Mouse (Mus musculus): ENCODE data around the gene Cdc20.

Cdc20 gene

DNA sequence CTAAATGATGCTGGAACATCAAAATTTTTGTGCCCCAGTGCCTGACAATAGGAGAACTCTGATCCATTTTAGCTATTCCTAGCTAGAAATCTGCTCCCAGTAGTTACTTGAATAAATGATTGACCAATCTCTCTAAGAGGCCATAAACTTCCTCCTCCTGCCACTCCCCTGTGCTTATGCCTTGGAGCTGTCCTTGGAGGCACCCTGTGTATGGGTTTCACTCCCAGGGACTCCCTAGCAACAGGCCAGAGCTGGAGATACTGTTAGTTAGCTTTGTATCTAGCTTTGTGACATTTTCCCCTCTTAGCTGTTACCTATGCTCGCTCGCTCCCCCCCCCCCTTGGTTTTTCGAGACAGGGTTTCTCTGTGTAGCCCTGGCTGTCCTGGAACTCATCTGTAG is 15.8 kb downstream of the Cdc20 start:
- DNase-seq (ENCODE audit: extremely low spot score, low spot score), result no peak

DNA sequence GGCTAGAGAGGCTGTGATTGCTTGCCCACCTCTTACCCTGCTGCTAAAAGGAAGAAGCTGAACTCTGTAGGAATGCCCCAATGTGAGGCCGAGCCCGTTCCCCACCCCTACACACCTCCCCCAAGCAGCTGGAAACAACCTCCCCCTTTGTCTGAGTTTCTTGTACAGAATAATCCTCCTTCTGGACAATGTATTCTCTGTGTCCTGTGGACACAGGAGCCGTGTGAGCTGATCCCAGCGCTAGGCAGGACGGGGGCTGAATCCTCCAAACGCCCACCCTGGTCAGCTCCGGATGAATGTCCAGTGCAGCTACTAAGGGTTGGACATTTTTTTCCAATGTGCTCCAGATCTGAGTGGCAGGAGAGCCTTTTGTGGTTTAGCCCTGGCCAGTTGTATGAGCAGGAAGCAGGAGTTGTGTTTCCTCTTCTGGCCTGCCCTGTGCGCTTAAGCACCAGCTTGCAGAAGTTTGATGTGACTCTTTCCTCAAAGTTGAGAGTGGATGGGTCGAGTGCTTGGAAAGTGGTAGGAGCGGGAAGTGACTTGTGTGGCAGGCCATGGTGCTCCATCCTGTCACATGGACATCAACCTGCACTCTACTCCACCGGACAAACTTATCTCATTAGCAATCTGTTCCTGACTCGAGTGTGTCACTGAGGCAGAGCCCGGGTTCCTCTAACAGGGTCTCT is 19.9 kb downstream of the Cdc20 start:
- DNase-seq (ENCODE audit: extremely low spot score, low spot score), result no peak

DNA sequence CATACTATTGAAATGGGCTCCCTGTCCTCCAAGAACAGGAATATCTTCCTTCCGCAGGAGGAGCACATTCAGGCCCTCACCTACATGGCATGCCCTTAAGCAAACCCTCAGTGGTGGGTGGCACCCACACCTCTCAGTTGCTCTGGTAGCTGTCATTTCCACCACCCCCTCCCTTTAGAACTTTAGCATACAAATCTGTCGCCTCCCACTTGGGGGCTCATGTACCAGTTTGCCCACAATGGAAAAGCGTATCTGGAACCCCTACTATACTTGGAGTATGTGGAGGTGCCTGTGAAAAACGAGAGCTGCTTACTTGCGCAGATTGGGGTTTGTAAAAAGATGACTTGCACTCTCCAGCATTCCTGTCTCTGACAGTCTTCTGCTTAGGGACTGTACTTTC is 20.8 kb downstream of the Cdc20 start:
- DNase-seq (ENCODE audit: extremely low spot score, low spot score), result no peak

DNA sequence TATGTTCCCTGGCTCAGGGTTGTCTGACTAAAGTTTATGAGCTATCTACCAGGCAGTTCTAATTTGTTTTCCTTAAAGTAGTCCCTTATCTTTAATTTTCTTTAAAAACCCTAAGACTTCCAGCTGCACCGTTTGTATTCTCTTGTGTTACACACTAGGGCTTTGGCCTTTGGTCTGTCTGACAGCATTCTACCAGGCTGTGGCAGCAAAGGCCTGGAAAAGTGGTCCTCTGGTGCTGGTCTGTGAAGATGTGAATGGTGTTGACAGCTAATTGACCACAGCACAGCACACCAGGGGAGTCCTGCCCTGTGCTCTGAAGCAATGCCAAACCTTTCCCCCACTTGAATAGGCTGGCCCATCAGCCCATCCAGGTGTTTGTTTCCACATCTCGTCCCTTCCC is 21.4 kb downstream of the Cdc20 start:
- DNase-seq (ENCODE audit: extremely low spot score, low spot score), result no peak

DNA sequence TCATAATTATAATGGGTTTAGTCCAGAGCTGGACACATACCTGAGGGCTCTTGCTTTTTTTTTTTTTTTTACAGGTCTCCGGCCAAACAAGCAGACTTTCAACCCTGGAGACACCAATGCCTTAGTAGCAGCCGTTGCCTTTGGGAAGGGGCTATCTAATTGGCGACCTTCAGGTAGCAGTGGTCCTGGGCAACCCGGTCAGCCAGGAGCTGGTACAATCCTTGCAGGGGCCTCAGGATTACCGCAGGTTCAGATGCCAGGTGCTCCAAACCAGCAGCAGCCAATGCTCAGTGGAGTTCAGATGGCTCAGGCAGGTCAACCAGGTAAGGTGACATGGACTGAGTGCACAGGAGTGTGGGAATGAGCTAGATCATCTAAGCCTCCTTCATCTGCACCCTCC is 23.6 kb downstream of the Cdc20 start:
- no peak for DNase-seq (ENCODE audit: extremely low spot score, low spot score)

DNA sequence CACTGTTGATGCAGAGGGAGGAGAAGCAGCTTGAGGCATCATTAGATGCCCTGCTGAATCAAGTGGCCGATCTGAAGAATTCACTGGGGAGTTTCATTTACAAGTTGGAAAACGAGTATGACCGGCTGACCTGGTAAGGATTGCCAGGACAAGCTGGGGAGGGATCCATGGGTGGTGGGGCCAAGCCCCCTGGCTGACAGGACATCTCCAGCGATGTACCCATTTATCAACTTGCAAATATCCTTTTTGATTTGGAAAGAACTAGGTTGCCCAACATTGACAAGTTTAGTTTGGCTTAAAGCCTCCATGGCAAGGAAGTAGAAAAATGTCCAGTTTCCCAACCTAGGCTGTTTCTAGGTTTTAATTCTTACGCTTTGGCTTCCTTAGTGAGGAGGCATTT is 26.3 kb downstream of the Cdc20 start:
- no peak for DNase-seq (ENCODE audit: extremely low spot score, low spot score)

DNA sequence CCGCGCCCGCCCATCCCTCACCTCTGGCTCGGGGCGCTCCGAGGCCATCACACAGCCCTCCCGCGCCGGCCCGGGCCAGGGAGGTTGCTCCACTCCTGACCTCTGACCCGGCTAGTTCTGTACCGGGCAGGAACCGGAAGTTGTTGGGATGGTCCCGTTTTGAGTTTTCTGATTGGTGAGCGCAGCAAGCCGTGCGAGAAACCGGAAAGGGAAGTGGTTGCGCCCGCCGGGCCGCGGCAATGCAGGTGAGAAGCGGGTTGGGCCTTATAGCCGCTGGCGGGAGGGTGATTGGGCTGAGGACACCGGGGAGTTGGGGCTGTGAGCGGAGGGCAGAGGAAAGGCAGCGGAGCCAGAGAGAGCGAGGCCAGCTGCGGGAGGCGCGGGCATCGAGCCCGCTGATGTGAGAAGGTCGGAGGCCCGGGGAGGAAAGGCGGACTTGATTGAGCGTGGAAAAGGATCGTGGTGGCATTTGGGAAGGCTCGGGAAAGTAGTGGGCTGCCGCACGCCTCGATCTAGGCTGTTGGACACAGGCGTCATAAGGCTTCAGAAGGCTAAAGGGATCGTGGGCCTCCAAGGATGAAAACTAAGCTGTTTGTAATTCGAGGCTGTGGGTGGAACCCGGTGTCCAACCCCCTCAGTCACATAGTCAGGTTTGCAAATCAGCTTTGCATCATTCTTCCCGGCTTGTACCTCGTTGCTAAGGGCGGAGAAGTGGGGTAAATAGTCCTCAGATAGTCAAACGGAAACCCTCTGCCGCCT is 27.8 kb downstream of the Cdc20 start, which contains the start of the genes Szt2 and Med8:
Gene Szt2 (minus strand): TSS at position 132 of the 759 bp plus-strand sequence.
Gene Med8 (plus strand): TSS at position 196 of the 759 bp plus-strand sequence.
- DNase-seq (ENCODE audit: extremely low spot score, low spot score), result peak; percentile 93

DNA sequence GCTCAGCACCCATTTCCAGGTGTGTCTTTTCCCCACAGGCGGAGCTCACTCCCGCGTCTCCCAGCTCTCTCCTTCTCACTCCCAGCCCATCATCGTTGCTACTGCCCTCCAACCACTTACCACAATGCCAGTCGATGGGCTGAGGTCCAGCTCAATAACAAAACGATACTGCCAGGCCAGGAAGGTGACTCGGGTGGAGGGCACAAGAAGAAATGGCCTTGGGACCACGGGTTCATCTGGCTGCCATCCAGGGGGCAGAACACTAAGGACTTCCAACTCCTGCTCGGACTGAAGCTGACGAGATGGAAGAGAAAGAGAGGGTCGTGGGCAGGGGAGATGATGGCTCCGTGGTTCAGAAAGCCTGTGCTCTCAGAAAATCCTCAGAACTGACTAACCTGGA is 34.5 kb downstream of the Cdc20 start:
- DNase-seq (ENCODE audit: extremely low spot score, low spot score), result no peak

DNA sequence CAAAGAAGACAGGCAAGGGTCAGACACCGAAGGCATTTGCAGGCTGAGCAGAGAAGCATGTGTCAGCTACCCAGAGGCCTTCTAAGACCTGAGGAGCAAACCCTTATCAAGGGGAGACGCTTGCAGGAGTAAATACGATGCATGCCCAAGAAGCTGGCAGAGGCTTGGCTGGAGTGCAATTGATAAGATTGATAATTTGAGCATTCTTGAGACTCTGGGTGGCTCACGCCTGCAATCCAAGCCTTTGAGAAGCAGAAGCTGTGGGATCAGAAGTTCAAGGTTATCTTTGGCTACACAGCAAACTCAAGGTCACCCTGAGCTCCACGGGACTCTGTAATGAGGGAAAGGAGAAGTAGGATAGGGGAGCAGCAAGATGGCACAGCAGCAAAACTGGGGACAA is 35.2 kb downstream of the Cdc20 start:
- DNase-seq (ENCODE audit: extremely low spot score, low spot score), result no peak

DNA sequence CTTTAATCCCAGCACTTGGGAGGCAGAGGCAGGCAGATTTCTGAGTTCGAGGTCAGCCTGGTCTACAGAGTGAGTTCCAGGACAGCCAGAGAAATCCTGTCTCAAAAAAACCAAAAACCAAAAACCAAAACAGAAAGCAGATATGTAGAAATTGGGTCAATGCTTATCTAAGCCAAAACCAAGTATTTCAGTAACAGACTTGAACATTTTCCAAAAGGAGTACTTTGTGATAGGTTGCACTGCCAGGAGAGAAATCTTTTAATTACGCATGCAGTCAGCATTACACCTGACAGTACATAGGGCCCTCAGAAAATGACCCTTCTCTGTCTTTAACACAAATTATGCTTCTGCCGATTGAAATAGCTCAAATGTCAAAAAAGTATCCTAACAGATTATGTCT is 35.7 kb downstream of the Cdc20 start:
- DNase-seq (ENCODE audit: extremely low spot score, low spot score), result no peak

DNA sequence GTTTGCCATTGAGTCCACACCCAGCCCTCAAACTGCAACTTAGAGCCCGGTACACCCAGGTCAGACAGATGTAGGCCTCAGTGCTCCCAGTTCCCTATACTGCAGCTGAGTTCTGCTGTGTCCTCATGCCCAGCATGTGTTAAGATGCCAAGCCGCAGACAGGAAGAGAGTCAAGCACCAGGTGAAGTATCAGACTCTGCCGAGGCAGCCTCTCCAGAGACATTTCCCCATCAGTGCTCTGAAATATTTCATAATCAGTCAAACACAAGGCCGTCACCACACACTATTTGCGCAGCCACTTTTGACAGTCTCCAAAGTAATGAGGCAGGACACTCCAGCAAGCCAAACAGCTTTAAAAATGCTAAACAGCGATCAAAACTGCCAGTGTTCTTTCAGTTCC is 38.8 kb downstream of the Cdc20 start:
- no peak for DNase-seq (ENCODE audit: extremely low spot score, low spot score)

DNA sequence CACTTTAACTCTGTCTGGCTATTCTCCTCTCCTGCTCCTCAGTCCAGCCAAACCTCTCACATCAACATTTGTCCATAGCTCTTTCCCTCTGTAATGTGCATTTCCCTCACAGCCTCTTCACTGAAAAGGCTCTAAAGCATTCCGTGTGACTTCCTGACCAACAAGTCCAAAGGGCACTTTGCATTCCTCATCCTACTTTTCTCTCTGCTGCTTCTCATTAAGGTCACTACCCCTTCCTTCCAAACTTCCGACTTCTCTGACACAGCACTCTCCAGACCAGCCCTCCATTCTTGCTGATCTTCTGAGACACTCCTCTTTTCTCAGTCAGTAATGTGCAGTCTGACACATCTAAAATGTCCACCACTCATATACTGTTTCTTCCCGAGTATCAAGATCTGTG is 40.7 kb downstream of the Cdc20 start:
- no peak for DNase-seq (ENCODE audit: extremely low spot score, low spot score)

DNA sequence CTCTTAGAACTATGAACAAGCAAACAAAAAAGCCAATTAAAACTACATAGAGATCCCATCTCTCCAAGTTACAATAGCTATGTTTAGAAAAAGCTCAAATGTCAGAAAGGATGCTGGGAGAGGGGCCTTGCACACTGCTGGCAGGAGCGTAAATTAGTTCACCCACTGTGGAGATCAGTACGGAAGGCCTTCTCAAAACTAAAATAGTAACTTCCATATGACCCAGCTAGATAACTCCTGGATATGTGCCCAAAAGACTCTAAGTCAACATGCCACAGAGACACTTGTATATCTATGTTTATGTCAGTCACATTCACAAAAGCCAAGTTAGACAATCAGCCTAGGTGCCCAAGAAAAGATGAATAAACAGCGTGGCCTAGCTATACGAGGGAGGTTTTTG is 41.9 kb downstream of the Cdc20 start:
- DNase-seq (ENCODE audit: extremely low spot score, low spot score), result no peak

DNA sequence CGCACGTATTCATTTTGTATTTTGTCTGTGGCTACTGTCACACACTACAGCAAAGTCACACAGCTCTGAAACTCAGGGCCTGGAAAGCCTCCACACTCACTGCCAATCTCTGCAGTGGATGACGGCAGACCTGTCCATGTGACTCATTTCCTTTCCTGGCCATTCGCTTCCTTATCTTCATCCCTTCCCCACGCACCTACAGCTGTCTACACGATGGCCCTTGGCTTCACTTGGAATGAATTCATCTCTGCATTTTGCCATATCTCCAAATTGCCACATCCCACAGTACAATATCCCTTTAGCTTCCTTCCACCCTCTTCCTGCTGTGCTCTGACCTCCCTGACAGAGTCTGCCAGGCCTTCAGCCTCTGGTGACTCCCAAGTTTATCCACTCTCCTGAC is 42.6 kb downstream of the Cdc20 start:
- no peak for DNase-seq (ENCODE audit: extremely low spot score, low spot score)

DNA sequence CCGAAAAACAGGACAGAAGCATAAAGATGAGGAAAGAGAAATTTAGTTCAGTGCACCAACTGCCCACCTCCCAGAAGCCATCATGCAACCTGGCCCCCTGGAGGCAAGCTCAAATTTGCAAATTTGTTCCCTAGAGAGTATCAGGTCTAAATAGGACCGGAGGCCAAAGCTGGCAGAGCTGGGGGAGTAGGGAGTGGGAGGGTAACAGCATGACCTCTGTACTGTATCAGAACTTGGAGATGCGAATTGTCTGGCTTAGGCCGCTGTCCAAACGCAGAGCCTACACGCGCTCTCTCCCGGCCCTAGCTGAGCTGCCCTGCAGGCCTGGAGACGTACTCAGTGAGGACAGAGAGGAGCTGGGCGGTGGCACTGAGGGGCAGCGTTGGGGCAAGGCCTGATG is 47.0 kb downstream of the Cdc20 start:
- no peak for DNase-seq (ENCODE audit: extremely low spot score, low spot score)

DNA sequence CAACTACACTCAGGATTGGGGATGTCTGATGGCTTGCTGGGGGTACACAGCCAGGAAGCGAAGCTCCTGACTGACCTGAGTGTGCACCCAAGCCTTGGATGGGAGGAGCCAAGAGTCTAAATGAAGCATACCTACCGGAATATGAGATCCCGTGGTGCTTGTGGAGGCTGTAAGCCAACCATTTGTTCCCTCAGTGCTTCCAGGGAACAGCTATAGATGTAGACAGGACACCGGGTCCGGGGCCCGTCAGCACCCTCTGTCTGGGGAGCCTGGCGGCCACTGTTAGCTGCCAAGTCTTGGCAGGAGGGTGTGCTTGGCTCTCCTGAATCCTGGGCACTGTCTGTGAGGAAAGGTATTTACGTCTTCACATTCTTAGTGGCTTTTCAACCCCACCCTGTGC is 49.8 kb downstream of the Cdc20 start:
- no peak for DNase-seq (ENCODE audit: extremely low spot score, low spot score)

DNA sequence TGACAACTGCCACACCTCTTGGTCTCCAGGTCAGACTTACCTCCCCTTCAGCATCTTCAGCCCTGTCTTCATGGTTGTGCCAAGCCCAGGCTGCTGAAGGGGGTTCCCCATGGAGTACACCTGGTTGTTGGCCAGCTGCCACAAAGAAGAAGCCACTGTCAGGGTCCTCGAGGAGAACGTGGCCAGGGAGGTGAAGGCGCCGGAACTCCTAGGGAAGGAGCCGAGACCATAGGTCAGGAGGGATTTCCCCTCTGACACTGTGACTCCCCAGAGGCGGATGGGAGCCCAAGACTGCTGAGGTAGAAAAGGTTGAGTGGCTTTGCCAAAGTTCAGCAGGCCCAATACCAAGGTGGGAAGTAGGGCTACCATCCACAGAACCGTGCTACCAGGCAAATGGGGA is 53.9 kb downstream of the Cdc20 start:
- no peak for DNase-seq (ENCODE audit: extremely low spot score, low spot score)
